Mouse (Mus musculus) embryo, embryonic 10.5 days (tissue): Measurements from ENCODE around the gene Tmem94.

Experiments
- DNase-seq: peaks from one replicate; pipeline ENCODE4 v3.0.0-alpha.2; 2015; ENCODE audit warnings: low spot score

Tmem94 gene

GRCm38 (mm10) chr11:115766356-115766943 lies 1.2 kb downstream of the Tmem94 start:
- no peak for DNase-seq

GRCm38 (mm10) chr11:115766981-115767380 lies 1.7 kb downstream of the Tmem94 start:
- no peak for DNase-seq

- no peak for DNase-seq
Measured at GRCm38 (mm10) chr11:115768896-115769295, 3.7 kb downstream of the Tmem94 start.

GRCm38 (mm10) chr11:115774653-115775052 lies 9.4 kb downstream of the Tmem94 start:
- no peak for DNase-seq

- DNase-seq = peak; percentile 36
Measured at GRCm38 (mm10) chr11:115775821-115776665, 10.8 kb downstream of the Tmem94 start.

GRCm38 (mm10) chr11:115776954-115777353 lies 11.7 kb downstream of the Tmem94 start:
- no peak for DNase-seq

GRCm38 (mm10) chr11:115777487-115778335 lies 12.5 kb downstream of the Tmem94 start:
- no peak for DNase-seq

GRCm38 (mm10) chr11:115779038-115779571 lies 13.9 kb downstream of the Tmem94 start:
- peak; percentile 87 for DNase-seq

- peak; percentile 71 for DNase-seq
Measured at GRCm38 (mm10) chr11:115780141-115781070, 15.2 kb downstream of the Tmem94 start.

- DNase-seq = no peak
Measured at GRCm38 (mm10) chr11:115786473-115786872, 21.2 kb downstream of the Tmem94 start.

GRCm38 (mm10) chr11:115789787-115790186 lies 24.6 kb downstream of the Tmem94 start:
- no peak for DNase-seq

- no peak for DNase-seq
Measured at GRCm38 (mm10) chr11:115791919-115792318, 26.7 kb downstream of the Tmem94 start.

- DNase-seq = no peak
Measured at GRCm38 (mm10) chr11:115792353-115792752, 27.1 kb downstream of the Tmem94 start.

- DNase-seq = no peak
Measured at GRCm38 (mm10) chr11:115796898-115797297, 31.7 kb downstream of the Tmem94 start.

- no peak for DNase-seq
Measured at GRCm38 (mm10) chr11:115797665-115798064, 32.4 kb downstream of the Tmem94 start.

GRCm38 (mm10) chr11:115800981-115801380 lies 35.7 kb downstream of the Tmem94 start:
- no peak for DNase-seq

- no peak for DNase-seq
Measured at GRCm38 (mm10) chr11:115803072-115803709, 38.0 kb downstream of the Tmem94 start.

GRCm38 (mm10) chr11:115805005-115805404 lies 39.8 kb downstream of the Tmem94 start:
- no peak for DNase-seq

- no peak for DNase-seq
Measured at GRCm38 (mm10) chr11:115806154-115806553, 40.9 kb downstream of the Tmem94 start.

- no peak for DNase-seq
Measured at GRCm38 (mm10) chr11:115807306-115807705, 42.1 kb downstream of the Tmem94 start.

GRCm38 (mm10) chr11:115807971-115808370 lies 42.7 kb downstream of the Tmem94 start:
- DNase-seq = no peak
